In genomic region chr3:14948067-14948800, GRCm38 (mm10) we compare ENCODE assay signal across 10 mouse cellular contexts.
DNase-seq lines count a peak whose midpoint lies in the region; ATAC-seq and TF ChIP-seq lines count a peak whose summit lies in the region.
"Had no signal": no experiment of that assay in that cellular context is flagged by ENCODE, and none has a peak within 500 bp of the region (broad histone marks: within the 10 kb centered on the region; RNA-seq: fewer than 3 reads in every experiment).

No protein-coding gene starts in this region.

- H3K36me3 ChIP-seq in stomach, postnatal 0 days (ENCODE audit: control insufficient read depth, insufficient read depth, low read length), result no peaks in the 10 kb centered on the region
- H3K36me3 ChIP-seq: heart, embryonic 15.5 days; stomach, embryonic 15.5 days had no signal

- no peak for TF ChIP-seq EP300 in stomach, postnatal 0 days (optimal IDR thresholded peaks at IDR 0.05)

- ATAC-seq in stomach, postnatal 0 days (ENCODE audit: low FRiP score, low TSS enrichment), result peak; percentile 83

- no peak overlapping the region for H3K27ac ChIP-seq in stomach, postnatal 0 days (replicated peaks)
- H3K27ac ChIP-seq: heart, embryonic 15.5 days; stomach, embryonic 15.5 days had no signal

- no peak for TF ChIP-seq CTCF in stomach, postnatal 0 days (IDR thresholded peaks at IDR 0.05; ENCODE audit: low read depth)

- no peak overlapping the region for H3K9ac ChIP-seq in stomach, postnatal 0 days (ENCODE audit: low read length)
- H3K9ac ChIP-seq: heart, embryonic 15.5 days; stomach, embryonic 15.5 days had no signal

- 65% methylated on average over 6 of the region's 6 CpGs for WGBS in stomach, postnatal 0 days

- no peaks in the 10 kb centered on the region for H3K27me3 ChIP-seq in stomach, postnatal 0 days (ENCODE audit: control insufficient read depth, insufficient read depth, low read length)
- H3K27me3 ChIP-seq: heart, embryonic 15.5 days; stomach, embryonic 15.5 days had no signal

- no peaks in the 10 kb centered on the region for H3K9me3 ChIP-seq in stomach, postnatal 0 days (ENCODE audit: control insufficient read depth, low read length)
- H3K9me3 ChIP-seq: heart, embryonic 15.5 days; stomach, embryonic 15.5 days had no signal

- peak; percentile 25 to 70 for DNase-seq in adrenal gland, adult (ENCODE audit: inconsistent age in 2 of 2, low spot score in 1 of 2)
- DNase-seq in adrenal gland, postnatal 4 days (ENCODE audit: low spot score in 2 of 2), result no peak
- peak; percentile 1 for DNase-seq in retina, adult 2 months (ENCODE audit: low read depth, low spot score)
- no peak for DNase-seq in retina, embryonic 14.5 days (ENCODE audit: low spot score)
- peak; percentile 41 to 42 for DNase-seq in layer of hippocampus, postnatal 36 days
- DNase-seq in stomach, postnatal 0 days (ENCODE audit: low spot score), result no peak
- no peak for DNase-seq in thymus, postnatal 4 days
- DNase-seq in retina, postnatal 1 day, result no peak

- no peak overlapping the region for H3K4me3 ChIP-seq in stomach, postnatal 0 days (ENCODE audit: low read depth, low read length)
- H3K4me3 ChIP-seq: heart, embryonic 15.5 days; stomach, embryonic 15.5 days had no signal

- no peaks in the 10 kb centered on the region for H3K4me1 ChIP-seq in stomach, postnatal 0 days (replicated peaks; ENCODE audit: control insufficient read depth, insufficient read depth)
- H3K4me1 ChIP-seq: heart, embryonic 15.5 days; stomach, embryonic 15.5 days had no signal

- no peak overlapping the region for H3K4me2 ChIP-seq in stomach, postnatal 0 days (replicated peaks; ENCODE audit: low read depth)
- H3K4me2 ChIP-seq: heart, embryonic 15.5 days; stomach, embryonic 15.5 days had no signal

Comparison
In these comparisons a context has a peak if more than half of its experiments do, and no peak if none do; other contexts are left out.
1. DNase-seq: peak in adrenal gland, adult (2 of 2), retina, adult 2 months (single experiment) and layer of hippocampus, postnatal 36 days (2 of 2); none in adrenal gland, postnatal 4 days (0 of 2), retina, embryonic 14.5 days (single experiment), stomach, postnatal 0 days (single experiment), thymus, postnatal 4 days (single experiment) and retina, postnatal 1 day (single experiment).